Mouse (Mus musculus) erythroblast, embryonic 14.5 days (primary cell): ENCODE data around the gene Dpep3.

Experiments used
- GATA1 ChIP-seq: IDR thresholded peaks from 2 replicates; pipeline ENCODE4 v1.6.1; 2012; ENCODE audit warnings: low read length, inconsistent platforms, mixed read lengths
- TAL1 ChIP-seq: IDR thresholded peaks from 3 replicates; pipeline ENCODE4 v1.6.1; 2012; ENCODE audit warnings: low read length, inconsistent platforms, mixed read lengths

DNA sequence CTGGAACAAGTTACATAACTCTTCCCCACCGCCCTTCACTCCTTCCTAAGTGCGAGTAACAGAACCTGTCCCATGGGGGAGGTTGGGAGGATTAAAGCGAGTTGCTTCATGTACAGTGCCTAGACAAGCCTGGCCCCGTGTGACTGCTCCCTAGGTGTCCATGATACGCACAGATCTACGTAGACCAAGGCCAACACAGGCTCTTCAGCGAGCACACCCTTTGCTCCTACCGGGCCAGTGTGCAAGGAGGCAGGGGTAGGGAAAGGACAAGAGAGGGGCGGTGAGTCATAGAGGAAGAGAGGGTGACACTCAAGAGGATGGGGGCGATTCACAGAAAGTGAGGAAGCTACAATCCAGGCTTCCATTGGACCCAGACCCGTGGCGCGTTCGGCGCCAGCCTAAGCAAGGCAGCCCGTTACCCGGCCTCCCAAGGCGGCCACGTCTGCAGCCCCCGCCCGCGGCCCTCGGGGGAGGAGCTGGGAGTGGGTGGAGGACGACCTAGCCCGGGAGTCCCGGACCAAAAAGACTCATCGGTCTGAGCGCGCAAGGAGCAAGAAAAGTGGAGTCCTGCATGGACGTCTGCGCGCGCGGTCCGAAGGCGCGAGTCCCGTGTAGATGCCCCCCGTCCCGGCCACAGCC is 13.8 kb downstream of the Dpep3 start:
- TF ChIP-seq GATA1 (no peak), TAL1 (no peak)
